ENCODE assay signal across 15 mouse cellular contexts in genomic region chr19:57927566-57928523, GRCm38 (mm10).
DNase-seq lines count a peak whose midpoint lies in the region; ATAC-seq and TF ChIP-seq lines count a peak whose summit lies in the region.
"Had no signal": no experiment of that assay in that cellular context is flagged by ENCODE, and none has a peak within 500 bp of the region (broad histone marks: within the 10 kb centered on the region; RNA-seq: fewer than 3 reads in every experiment).

No protein-coding gene starts in this region.

- H3K4me2 ChIP-seq in forebrain, embryonic 16.5 days (ENCODE audit: low read length): peak overlapping the region; percentile 39
- 0 out of 2 replicates have a peak overlapping the region, but pooled peaks have one; percentile 34 for H3K4me2 ChIP-seq in midbrain, embryonic 13.5 days (replicated peaks)
- H3K4me2 ChIP-seq: limb, embryonic 12.5 days had no signal

- H3K27ac ChIP-seq in MEL (ENCODE audit: control insufficient read depth, low read depth, low read length): peak overlapping the region; percentile 76
- H3K27ac ChIP-seq in forebrain, embryonic 16.5 days (ENCODE audit: low read length): no peak overlapping the region
- no peak overlapping the region for H3K27ac ChIP-seq in midbrain, embryonic 13.5 days
- H3K27ac ChIP-seq: heart, embryonic 10.5 days; limb, embryonic 12.5 days; neural tube, embryonic 12.5 days had no signal

- peak; percentile 94 to 95 for TF ChIP-seq EP300 in MEL (IDR thresholded peaks at IDR 0.05; ENCODE audit: low read depth in 1 of 2, low read length in 2 of 2)

- no peak for TF ChIP-seq CTCF in MEL (IDR thresholded peaks at IDR 0.05 in 2 of 3, conservative IDR thresholded peaks at IDR 0.05 in 1 of 3; ENCODE audit: control insufficient read depth in 1 of 3, insufficient read depth in 1 of 3, low read depth in 2 of 3, low read length in 3 of 3, poor library complexity in 1 of 3, severe bottlenecking in 1 of 3)

- WGBS in forebrain, embryonic 16.5 days: 41% methylated on average over 11 of the region's 11 CpGs
- WGBS in midbrain, embryonic 13.5 days: 53% methylated on average over 11 of the region's 11 CpGs

- H3K36me3 ChIP-seq in MEL (ENCODE audit: control insufficient read depth in 1 of 2, insufficient read depth in 2 of 2, low read length in 2 of 2): peaks cover 0 to 7% of the 10 kb centered on the region in 2 experiments; a peak in 1 of 4 replicates
- no peaks in the 10 kb centered on the region for H3K36me3 ChIP-seq in forebrain, embryonic 16.5 days (ENCODE audit: control insufficient read depth, insufficient read depth)
- H3K36me3 ChIP-seq in midbrain, embryonic 13.5 days: no peaks in the 10 kb centered on the region
- H3K36me3 ChIP-seq: heart, embryonic 10.5 days; limb, embryonic 12.5 days; neural tube, embryonic 12.5 days had no signal

- no peaks in the 10 kb centered on the region for H3K9me3 ChIP-seq in MEL (replicated peaks; ENCODE audit: insufficient read depth, low read length)
- H3K9me3 ChIP-seq in forebrain, embryonic 16.5 days (ENCODE audit: control insufficient read depth, low read length): no peaks in the 10 kb centered on the region
- H3K9me3 ChIP-seq in midbrain, embryonic 13.5 days: no peaks in the 10 kb centered on the region
- H3K9me3 ChIP-seq: heart, embryonic 10.5 days; limb, embryonic 12.5 days; neural tube, embryonic 12.5 days had no signal

- H3K9ac ChIP-seq in MEL (ENCODE audit: control insufficient read depth, low read depth, low read length, poor library complexity, severe bottlenecking): peak overlapping the region; percentile 30
- no peak overlapping the region for H3K9ac ChIP-seq in forebrain, embryonic 16.5 days (replicated peaks; ENCODE audit: low read depth, low read length)
- H3K9ac ChIP-seq in midbrain, embryonic 13.5 days (replicated peaks): no peak overlapping the region
- H3K9ac ChIP-seq: limb, embryonic 12.5 days; neural tube, embryonic 12.5 days had no signal

- H3K4me3 ChIP-seq in MEL (ENCODE audit: control insufficient read depth in 1 of 2, insufficient read depth in 1 of 2, low read depth in 2 of 2, low read length in 2 of 2): peak overlapping the region; percentile 32 to 47
- no peak overlapping the region for H3K4me3 ChIP-seq in forebrain, embryonic 16.5 days (replicated peaks; ENCODE audit: low read length)
- H3K4me3 ChIP-seq in midbrain, embryonic 13.5 days (replicated peaks): no peak overlapping the region
- H3K4me3 ChIP-seq: erythroblast, embryonic 14.5 days; heart, embryonic 10.5 days; limb, embryonic 12.5 days; neural tube, embryonic 12.5 days had no signal

- no peak for TF ChIP-seq POLR2A in MEL (IDR thresholded peaks at IDR 0.05; ENCODE audit: control insufficient read depth in 1 of 2, insufficient read depth in 1 of 2, low read depth in 1 of 2, low read length in 2 of 2, poor library complexity in 1 of 2)

- H3K4me1 ChIP-seq in MEL (ENCODE audit: control insufficient read depth in 1 of 2, insufficient read depth in 2 of 2, low read length in 2 of 2): peaks cover 2 to 10% of the 10 kb centered on the region in 2 experiments; a peak in 3 of 4 replicates
- peaks cover 12% of the 10 kb centered on the region for H3K4me1 ChIP-seq in forebrain, embryonic 16.5 days (replicated peaks; ENCODE audit: control insufficient read depth, insufficient read depth, low read length)
- H3K4me1 ChIP-seq in midbrain, embryonic 13.5 days (replicated peaks): peaks cover 22% of the 10 kb centered on the region

- TF ChIP-seq RAD21 in MEL (IDR thresholded peaks at IDR 0.05; ENCODE audit: low read depth, low read length): no peak

- peak; percentile 54; the same call in 1 of the 2 replicates for ATAC-seq in forebrain, embryonic 16.5 days
- ATAC-seq in midbrain, embryonic 13.5 days: 0 out of 2 replicates have a peak, but pooled peaks have one; percentile 30
- ATAC-seq: intestine, embryonic 16.5 days had no signal

- H3K27me3 ChIP-seq in MEL (ENCODE audit: control insufficient read depth in 1 of 2, insufficient read depth in 2 of 2, low read length in 2 of 2): no peaks in the 10 kb centered on the region
- H3K27me3 ChIP-seq in forebrain, embryonic 16.5 days (replicated peaks; ENCODE audit: control insufficient read depth, insufficient read depth, low read length): no peaks in the 10 kb centered on the region
- H3K27me3 ChIP-seq in midbrain, embryonic 13.5 days: peaks cover 11% of the 10 kb centered on the region
- H3K27me3 ChIP-seq: limb, embryonic 12.5 days; neural tube, embryonic 12.5 days had no signal

- no peaks in the 10 kb centered on the region; the same call in 1 of the 2 replicates for H3K79me2 ChIP-seq in MEL (ENCODE audit: control insufficient read depth, insufficient read depth, low read length, poor library complexity)

- DNase-seq in heart, adult 11 months: peak; percentile 85
- no peak for DNase-seq in heart, postnatal 4 days
- peak; percentile 72 for DNase-seq in MEL (ENCODE audit: low read depth, low spot score)
- DNase-seq in kidney, adult 18-20 months: no peak
- no peak for DNase-seq in frontal cortex, postnatal 10 days (ENCODE audit: low spot score in 2 of 2)
- DNase-seq in adrenal gland, adult 2 months: no peak
- DNase-seq: cerebellum, adult 9-11 months; lung, postnatal 4 days had no signal

TF ChIP-seq in MEL, 35 proteins besides CTCF, POLR2A, EP300 and RAD21:
- TF ChIP-seq USF1 (IDR thresholded peaks at IDR 0.05; ENCODE audit: low read depth, low read length) (no peak), ZC3H11A (IDR thresholded peaks at IDR 0.05; ENCODE audit: low read depth, low read length) (no peak), POLR2AphosphoS5 (IDR thresholded peaks at IDR 0.05; ENCODE audit: borderline replicate concordance, low read depth, low read length) (no peak), GATA1 (IDR thresholded peaks at IDR 0.05; ENCODE audit: low read depth, low read length) (peak; percentile 97), CHD1 (IDR thresholded peaks at IDR 0.05; ENCODE audit: low read depth, low read length) (no peak), MAFK (IDR thresholded peaks at IDR 0.05; ENCODE audit: borderline replicate concordance, low read depth, low read length) (no peak; the same call in 1 of the 2 replicates), SIN3A (IDR thresholded peaks at IDR 0.05; ENCODE audit: low read length) (peak; percentile 37; the same call in 1 of the 2 replicates), ZMIZ1 (IDR thresholded peaks at IDR 0.05; ENCODE audit: low read depth, low read length) (0 out of 2 replicates have a peak, but pooled peaks have one; percentile 25), USF2 (IDR thresholded peaks at IDR 0.05; ENCODE audit: borderline replicate concordance in 1 of 2, insufficient read depth in 1 of 2, low read depth in 1 of 2, low read length in 2 of 2) (no peak), KAT2A (conservative IDR thresholded peaks at IDR 0.05; ENCODE audit: low read depth, low read length) (no peak), ETS1 (IDR thresholded peaks at IDR 0.05; ENCODE audit: low read depth, low read length) (peak; percentile 83), MXI1 (IDR thresholded peaks at IDR 0.05; ENCODE audit: low read depth, low read length) (peak; percentile 77), MAZ (IDR thresholded peaks at IDR 0.05; ENCODE audit: low read depth, low read length) (no peak), BHLHE40 (IDR thresholded peaks at IDR 0.05; ENCODE audit: borderline replicate concordance, low read depth, low read length) (peak; percentile 25; the same call in 1 of the 2 replicates), ZKSCAN1 (IDR thresholded peaks at IDR 0.05; ENCODE audit: low read depth, low read length) (no peak), POLR2AphosphoS2 (IDR thresholded peaks at IDR 0.05; ENCODE audit: low read length) (no peak), MEF2A (IDR thresholded peaks at IDR 0.05; ENCODE audit: extremely low read depth, insufficient replicate concordance, low read depth, low read length, poor library complexity, severe bottlenecking) (no peak), HCFC1 (IDR thresholded peaks at IDR 0.05; ENCODE audit: low read depth, low read length) (no peak), RCOR1 (IDR thresholded peaks at IDR 0.05; ENCODE audit: low read depth, low read length) (peak; percentile 55), UBTF (IDR thresholded peaks at IDR 0.05; ENCODE audit: borderline replicate concordance, insufficient read depth, low read depth, low read length) (no peak), ELF1 (IDR thresholded peaks at IDR 0.05; ENCODE audit: low read depth, low read length) (no peak), SMC3 (IDR thresholded peaks at IDR 0.05; ENCODE audit: low read depth, low read length) (no peak), MYB (IDR thresholded peaks at IDR 0.05; ENCODE audit: low read depth, low read length) (no peak), MYC (IDR thresholded peaks at IDR 0.05; ENCODE audit: low read depth, low read length) (peak; percentile 65; the same call in 1 of the 2 replicates), NELFE (IDR thresholded peaks at IDR 0.05; ENCODE audit: low read depth, low read length) (no peak), TAL1 (IDR thresholded peaks at IDR 0.05; ENCODE audit: low read length) (peak; percentile 50), E2F4 (IDR thresholded peaks at IDR 0.05; ENCODE audit: borderline replicate concordance, low read depth, low read length) (no peak), TCF12 (IDR thresholded peaks at IDR 0.05; ENCODE audit: low read depth, low read length) (peak; percentile 97), JUND (IDR thresholded peaks at IDR 0.05; ENCODE audit: low read depth, low read length) (no peak), TBP (IDR thresholded peaks at IDR 0.05; ENCODE audit: low read depth, low read length) (no peak), MAX (IDR thresholded peaks at IDR 0.05; ENCODE audit: low read length) (no peak), ZNF384 (IDR thresholded peaks at IDR 0.05; ENCODE audit: low read depth, low read length) (peak; percentile 69; the same call in 1 of the 2 replicates), GABPA (IDR thresholded peaks at IDR 0.05; ENCODE audit: low read depth, low read length) (no peak), NRF1 (IDR thresholded peaks at IDR 0.05; ENCODE audit: insufficient read depth, low read depth, low read length, poor library complexity, severe bottlenecking) (no peak), CHD2 (IDR thresholded peaks at IDR 0.05; ENCODE audit: low read length) (no peak)

Comparison
In these comparisons a context has a peak if more than half of its experiments do, and no peak if none do; other contexts are left out.
1. DNase-seq: peak in heart, adult 11 months (single experiment) and MEL (single experiment); none in heart, postnatal 4 days (single experiment), kidney, adult 18-20 months (single experiment), frontal cortex, postnatal 10 days (0 of 2) and adrenal gland, adult 2 months (single experiment).
2. H3K4me3 ChIP-seq: peak in MEL (2 of 2); none in forebrain, embryonic 16.5 days (single experiment) and midbrain, embryonic 13.5 days (single experiment).